Comparison of ENCODE assay signal across 13 mouse cellular contexts in genomic region chr10:68229640-68230565, GRCm38 (mm10). TPM values are rescaled to one million over a fixed set of nuclear protein-coding genes. Genes with fewer than 3 reads are reported as not detected.
A peak's percentile ranks its signal among the peaks of the same experiment; 100 is the strongest.
DNase-seq lines count a peak whose midpoint lies in the region; ATAC-seq lines count a peak whose summit lies in the region.
"Had no signal": no experiment of that assay in that cellular context is flagged by ENCODE, and none has a peak within 500 bp of the region (broad histone marks: within the 10 kb centered on the region; RNA-seq: fewer than 3 reads in every experiment).

No protein-coding gene starts in this region.

- H3K4me3 ChIP-seq in liver, embryonic 13.5 days (replicated peaks) = no peak overlapping the region
- H3K4me3 ChIP-seq in intestine, embryonic 14.5 days (ENCODE audit: low read depth, low read length) = no peak overlapping the region
- no peak overlapping the region for H3K4me3 ChIP-seq in forebrain, embryonic 10.5 days
- H3K4me3 ChIP-seq: hindbrain, embryonic 13.5 days; midbrain, embryonic 10.5 days had no signal

- WGBS in liver, embryonic 13.5 days (ENCODE audit: insufficient replicate concordance) = 58% methylated on average over 22 of the region's 22 CpGs
- WGBS in intestine, embryonic 14.5 days = 63% methylated on average over 22 of the region's 22 CpGs
- WGBS in forebrain, embryonic 10.5 days = 82% methylated on average over 22 of the region's 22 CpGs

- H3K27me3 ChIP-seq in liver, embryonic 13.5 days = no peaks in the 10 kb centered on the region
- no peaks in the 10 kb centered on the region for H3K27me3 ChIP-seq in intestine, embryonic 14.5 days (replicated peaks; ENCODE audit: control insufficient read depth, insufficient read depth, low read length)
- no peaks in the 10 kb centered on the region for H3K27me3 ChIP-seq in forebrain, embryonic 10.5 days (ENCODE audit: poor library complexity, severe bottlenecking)
- H3K27me3 ChIP-seq: hindbrain, embryonic 13.5 days had no signal

- ATAC-seq in liver, embryonic 13.5 days (ENCODE audit: low read depth) = no peak
- ATAC-seq in intestine, embryonic 14.5 days (replicated peaks; ENCODE audit: low FRiP score, low TSS enrichment, low read depth) = no peak

- peak; percentile 51 to 70 for DNase-seq in adrenal gland, adult (ENCODE audit: inconsistent age in 2 of 2, low spot score in 1 of 2)
- DNase-seq in adrenal gland, postnatal 4 days (ENCODE audit: low spot score in 2 of 2) = no peak
- no peak for DNase-seq in liver, embryonic 13.5 days
- DNase-seq in liver = no peak
- no peak for DNase-seq in intestine, embryonic 14.5 days (ENCODE audit: low spot score)
- peak; percentile 38 to 62 for DNase-seq in kidney, postnatal 36 days
- no peak for DNase-seq in neural tube, embryonic 10.5 days (ENCODE audit: extremely low spot score, low spot score)
- DNase-seq in forebrain, embryonic 10.5 days (ENCODE audit: extremely low spot score, low spot score) = no peak
- DNase-seq: spleen, adult 18-20 months; thymus, adult 2 months had no signal

- peaks cover 9% of the 10 kb centered on the region; the same call in 1 of the 2 replicates for H3K4me1 ChIP-seq in liver, embryonic 13.5 days (replicated peaks)
- H3K4me1 ChIP-seq in intestine, embryonic 14.5 days (replicated peaks; ENCODE audit: control insufficient read depth, insufficient read depth, low read length) = no peaks in the 10 kb centered on the region; the same call in 1 of the 2 replicates
- peaks cover 21% of the 10 kb centered on the region for H3K4me1 ChIP-seq in forebrain, embryonic 10.5 days
- H3K4me1 ChIP-seq: hindbrain, embryonic 13.5 days had no signal

- peaks cover 4% of the 10 kb centered on the region; the same call in 1 of the 2 replicates for H3K36me3 ChIP-seq in liver, embryonic 13.5 days
- H3K36me3 ChIP-seq in intestine, embryonic 14.5 days (ENCODE audit: control insufficient read depth, insufficient read depth, low read length) = peaks cover 34% of the 10 kb centered on the region
- peaks cover 18% of the 10 kb centered on the region for H3K36me3 ChIP-seq in forebrain, embryonic 10.5 days (replicated peaks)

- H3K9ac ChIP-seq in liver, embryonic 13.5 days = no peak overlapping the region
- H3K9ac ChIP-seq in intestine, embryonic 14.5 days (ENCODE audit: low read length) = no peak overlapping the region
- H3K9ac ChIP-seq: hindbrain, embryonic 13.5 days had no signal

- H3K9me3 ChIP-seq in liver, embryonic 13.5 days (replicated peaks) = no peaks in the 10 kb centered on the region
- H3K9me3 ChIP-seq in intestine, embryonic 14.5 days (ENCODE audit: control insufficient read depth, low read length) = no peaks in the 10 kb centered on the region
- H3K9me3 ChIP-seq in forebrain, embryonic 10.5 days = 0 out of 2 replicates have a peak, but pooled peaks cover 3% of the 10 kb centered on the region
- H3K9me3 ChIP-seq: hindbrain, embryonic 13.5 days; midbrain, embryonic 10.5 days had no signal

- no peak overlapping the region for H3K4me2 ChIP-seq in liver, embryonic 13.5 days
- H3K4me2 ChIP-seq in intestine, embryonic 14.5 days (ENCODE audit: low read length) = no peak overlapping the region
- H3K4me2 ChIP-seq: hindbrain, embryonic 13.5 days had no signal

- H3K27ac ChIP-seq in liver, embryonic 13.5 days = peak overlapping the region; percentile 18; the same call in 1 of the 2 replicates
- H3K27ac ChIP-seq in intestine, embryonic 14.5 days (ENCODE audit: low read depth) = peak overlapping the region; percentile 51; the same call in 1 of the 2 replicates
- no peak overlapping the region for H3K27ac ChIP-seq in forebrain, embryonic 10.5 days
- H3K27ac ChIP-seq: hindbrain, embryonic 13.5 days; midbrain, embryonic 10.5 days had no signal

RNA-seq across cellular contexts. Expression of gene Arid5b, which starts 48.6 kb away (rescaled TPM):
- total RNA-seq in adrenal gland, postnatal 4 days (2021) = 10 to 100 TPM; 47.2 to 47.8 TPM
- polyA plus RNA-seq in liver, embryonic 13.5 days (2015; fragmentation: Nextera tagmentation; extraction: Ambion mirVana) = 4.1 and 4.6 TPM in 2 replicates
- polyA plus RNA-seq in intestine, embryonic 14.5 days (2014; fragmentation: Nextera tagmentation; extraction: Ambion mirVana) = 34.0 and 35.0 TPM in 2 replicates
- polyA plus RNA-seq in forebrain, embryonic 10.5 days (2016; fragmentation: Nextera tagmentation; extraction: Ambion mirVana) = 9.4 and 10.5 TPM in 2 replicates
- total RNA-seq: MEL had no signal

Comparison
In these comparisons a context has a peak if more than half of its experiments do, and no peak if none do; other contexts are left out.
1. DNase-seq: peak in adrenal gland, adult (2 of 2) and kidney, postnatal 36 days (2 of 2); none in adrenal gland, postnatal 4 days (0 of 2), liver, embryonic 13.5 days (single experiment), liver (single experiment), intestine, embryonic 14.5 days (single experiment), neural tube, embryonic 10.5 days (single experiment) and forebrain, embryonic 10.5 days (single experiment).